Mouse (Mus musculus): ENCODE measurements at regions not wholly inside any gene's neighbourhood (a gene's known extent, or its start where the extent isn't known, plus 50 kb on each side); places are given as distances from the start of the nearest gene placed in this dataset.

DNA sequence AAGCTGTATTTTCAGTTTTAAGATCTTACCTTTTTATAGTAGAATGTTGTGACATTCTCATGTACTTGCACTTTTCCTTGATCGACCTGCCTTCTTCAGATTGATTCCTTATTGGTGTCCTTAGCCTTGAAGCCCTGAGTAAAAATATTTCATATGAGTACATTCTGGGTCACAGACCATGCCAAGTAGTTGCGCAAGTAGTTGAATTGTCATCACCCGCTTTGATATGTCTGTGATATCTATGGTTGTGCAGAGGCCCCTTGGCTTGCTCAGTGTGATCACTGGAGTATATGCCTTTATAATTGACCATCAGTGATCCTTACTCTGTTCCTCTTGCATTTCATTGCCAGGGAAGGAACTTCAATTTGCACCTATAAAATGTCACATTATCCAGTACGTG lies 131.1 kb upstream of the Reg3g start:
- WGBS: 92% methylated on average over 4 of the region's 4 CpGs
- Histone ChIP-seq H3K4me1 (ENCODE audit: control insufficient read depth, insufficient read depth, low read length) (no peaks in the 10 kb centered on the region), H3K27ac (replicated peaks; ENCODE audit: low read depth, low read length) (no peak overlapping the region), H3K4me2 (ENCODE audit: low read depth, low read length) (no peak overlapping the region), H3K4me3 (ENCODE audit: low read depth, low read length) (no peak overlapping the region), H3K9ac (ENCODE audit: low read depth, low read length) (no peak overlapping the region), H3K9me3 (ENCODE audit: control insufficient read depth, low read length) (no peaks in the 10 kb centered on the region), H3K27me3 (replicated peaks; ENCODE audit: control insufficient read depth, insufficient read depth, low read length) (no peaks in the 10 kb centered on the region), H3K36me3 (ENCODE audit: control insufficient read depth, insufficient read depth, low read length) (no peaks in the 10 kb centered on the region)
- ATAC-seq (ENCODE audit: low read depth) (no peak), DNase-seq (ENCODE audit: low spot score) (no peak)

- ATAC-seq (ENCODE audit: low read depth): no peak
- 88% methylated on average over 4 of the region's 4 CpGs for WGBS
- Histone ChIP-seq H3K4me3 (ENCODE audit: low read depth, low read length) (no peak overlapping the region), H3K4me1 (ENCODE audit: control insufficient read depth, insufficient read depth, low read length) (no peaks in the 10 kb centered on the region), H3K4me2 (ENCODE audit: low read depth, low read length) (no peak overlapping the region), H3K36me3 (ENCODE audit: control insufficient read depth, insufficient read depth, low read length) (no peaks in the 10 kb centered on the region), H3K27ac (replicated peaks; ENCODE audit: low read depth, low read length) (no peak overlapping the region), H3K27me3 (replicated peaks; ENCODE audit: control insufficient read depth, insufficient read depth, low read length) (no peaks in the 10 kb centered on the region), H3K9me3 (ENCODE audit: control insufficient read depth, low read length) (no peaks in the 10 kb centered on the region), H3K9ac (ENCODE audit: low read depth, low read length) (no peak overlapping the region)
- no peak for DNase-seq (ENCODE audit: low spot score)
Observed at GRCm38 (mm10) chr6:78570000-78570597, 101.4 kb upstream of the Reg3g start.

DNA sequence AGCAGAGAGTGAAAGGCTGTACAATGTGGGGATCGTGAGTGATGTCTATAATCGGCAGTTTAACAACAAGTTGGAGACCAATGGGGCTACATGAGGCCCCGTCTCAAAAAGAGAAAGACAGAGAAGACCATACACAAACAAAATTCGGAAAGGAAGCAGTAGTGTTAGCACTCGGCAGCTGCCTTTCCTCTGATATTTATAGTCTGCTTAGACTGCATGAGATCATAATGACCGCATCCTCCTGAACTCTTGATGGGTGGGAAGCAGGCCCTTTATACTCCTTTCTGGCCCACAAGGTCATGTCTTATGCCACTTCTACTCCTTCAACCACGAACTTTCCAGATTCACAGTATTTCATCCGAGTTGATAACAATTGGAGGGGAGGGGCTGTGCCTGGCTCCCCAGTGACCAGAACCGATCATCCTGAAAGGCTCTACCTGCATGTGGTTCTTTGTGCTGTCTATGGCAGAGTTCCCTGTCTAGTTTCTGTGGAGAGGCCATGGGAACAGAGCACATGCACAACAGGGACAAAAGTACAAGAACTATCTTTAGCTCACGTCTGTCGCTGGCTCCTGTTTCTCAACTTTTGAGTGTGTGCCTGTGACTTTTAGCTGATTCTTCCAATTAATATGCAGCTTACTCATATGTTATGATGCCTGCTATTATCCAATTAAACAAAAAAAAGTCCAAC lies 84.5 kb upstream of the Reg3g start:
- Histone ChIP-seq H3K27ac (replicated peaks; ENCODE audit: low read depth, low read length) (no peak overlapping the region), H3K36me3 (ENCODE audit: control insufficient read depth, insufficient read depth, low read length) (no peaks in the 10 kb centered on the region), H3K4me1 (ENCODE audit: control insufficient read depth, insufficient read depth, low read length) (no peaks in the 10 kb centered on the region), H3K9me3 (ENCODE audit: control insufficient read depth, low read length) (no peaks in the 10 kb centered on the region), H3K4me2 (ENCODE audit: low read depth, low read length) (no peak overlapping the region), H3K9ac (ENCODE audit: low read depth, low read length) (no peak overlapping the region), H3K27me3 (replicated peaks; ENCODE audit: control insufficient read depth, insufficient read depth, low read length) (no peaks in the 10 kb centered on the region), H3K4me3 (ENCODE audit: low read depth, low read length) (no peak overlapping the region)
- ATAC-seq (ENCODE audit: low read depth) (no peak), DNase-seq (ENCODE audit: low spot score) (no peak)
- 58% methylated on average over 11 of the region's 11 CpGs for WGBS

DNA sequence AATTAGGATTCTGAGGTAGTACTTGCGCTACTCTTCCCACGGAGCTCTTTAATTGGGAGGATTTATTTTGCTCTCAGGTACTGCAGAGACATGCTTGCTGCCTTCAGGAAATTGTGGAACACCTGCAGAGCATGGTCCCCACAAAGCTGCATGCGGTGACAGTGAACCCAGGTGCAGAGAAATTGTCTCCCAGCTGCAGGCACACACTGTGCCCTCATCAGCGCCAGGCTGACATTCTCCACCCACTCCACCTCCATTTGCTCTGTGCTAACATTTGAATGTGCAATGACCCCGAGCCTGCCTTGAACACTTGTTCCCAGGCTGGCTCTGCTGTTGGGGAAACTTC lies 83.7 kb upstream of the Reg3g start:
- H3K9ac ChIP-seq (ENCODE audit: low read depth, low read length): no peak overlapping the region
- no peak overlapping the region for H3K4me3 ChIP-seq (ENCODE audit: low read depth, low read length)
- ATAC-seq (ENCODE audit: low read depth) (no peak), DNase-seq (ENCODE audit: low spot score) (no peak)
- no peaks in the 10 kb centered on the region for H3K27me3 ChIP-seq (replicated peaks; ENCODE audit: control insufficient read depth, insufficient read depth, low read length)
- no peaks in the 10 kb centered on the region for H3K9me3 ChIP-seq (ENCODE audit: control insufficient read depth, low read length)
- H3K36me3 ChIP-seq (ENCODE audit: control insufficient read depth, insufficient read depth, low read length): no peaks in the 10 kb centered on the region
- no peak overlapping the region for H3K4me2 ChIP-seq (ENCODE audit: low read depth, low read length)
- 52% methylated on average over 5 of the region's 5 CpGs for WGBS
- H3K4me1 ChIP-seq (ENCODE audit: control insufficient read depth, insufficient read depth, low read length): no peaks in the 10 kb centered on the region
- no peak overlapping the region for H3K27ac ChIP-seq (replicated peaks; ENCODE audit: low read depth, low read length)

DNA sequence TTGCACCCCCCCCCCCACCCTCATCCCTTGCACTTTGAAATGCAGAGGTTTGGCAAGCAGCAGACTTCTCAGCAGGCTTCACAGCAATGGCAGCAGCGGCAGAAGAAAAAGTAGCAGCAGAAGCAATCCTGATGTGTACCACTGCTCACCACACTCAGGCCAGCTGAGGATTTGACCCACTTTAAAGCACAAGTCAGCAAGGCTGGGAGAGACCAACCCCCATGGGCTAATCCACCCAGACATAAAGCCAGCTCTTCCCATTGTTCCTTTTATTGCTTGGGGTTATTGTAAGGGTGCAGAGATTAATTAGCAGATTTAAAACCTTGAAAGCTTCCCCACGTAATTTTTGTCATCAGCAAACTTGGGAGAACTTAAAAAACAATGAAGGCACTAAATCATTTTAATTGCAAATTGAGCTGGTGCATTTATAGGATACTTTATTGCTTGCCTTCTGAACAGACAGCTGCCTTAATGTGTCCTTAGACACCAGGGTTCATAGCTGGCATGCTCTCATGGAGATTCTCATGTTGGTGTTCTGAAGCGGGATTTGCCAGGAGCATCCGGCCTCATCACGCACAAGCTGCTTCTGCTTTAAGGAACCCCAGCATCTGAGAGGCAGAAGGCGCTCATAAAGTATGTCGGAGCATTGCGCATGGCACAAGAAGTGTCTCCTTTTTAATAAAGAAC lies 83.1 kb upstream of the Reg3g start:
- H3K9ac ChIP-seq (ENCODE audit: low read depth, low read length): no peak overlapping the region
- no peak for DNase-seq (ENCODE audit: low spot score)
- no peak overlapping the region for H3K4me3 ChIP-seq (ENCODE audit: low read depth, low read length)
- 65% methylated on average over 8 of the region's 8 CpGs for WGBS
- H3K36me3 ChIP-seq (ENCODE audit: control insufficient read depth, insufficient read depth, low read length): no peaks in the 10 kb centered on the region
- H3K9me3 ChIP-seq (ENCODE audit: control insufficient read depth, low read length): no peaks in the 10 kb centered on the region
- no peak overlapping the region for H3K4me2 ChIP-seq (ENCODE audit: low read depth, low read length)
- H3K27me3 ChIP-seq (replicated peaks; ENCODE audit: control insufficient read depth, insufficient read depth, low read length): no peaks in the 10 kb centered on the region
- H3K4me1 ChIP-seq (ENCODE audit: control insufficient read depth, insufficient read depth, low read length): no peaks in the 10 kb centered on the region
- ATAC-seq (ENCODE audit: low read depth): no peak
- no peak overlapping the region for H3K27ac ChIP-seq (replicated peaks; ENCODE audit: low read depth, low read length)

GRCm38 (mm10) chr6:78548476-78548875 lies 79.8 kb upstream of the Reg3g start:
- H3K4me1 ChIP-seq (ENCODE audit: control insufficient read depth, insufficient read depth, low read length): no peaks in the 10 kb centered on the region
- no peaks in the 10 kb centered on the region for H3K9me3 ChIP-seq (ENCODE audit: control insufficient read depth, low read length)
- no peak overlapping the region for H3K27ac ChIP-seq (replicated peaks; ENCODE audit: low read depth, low read length)
- no peak for DNase-seq (ENCODE audit: low spot score)
- WGBS: 74% methylated on average over 4 of the region's 4 CpGs
- H3K4me3 ChIP-seq (ENCODE audit: low read depth, low read length): no peak overlapping the region
- H3K36me3 ChIP-seq (ENCODE audit: control insufficient read depth, insufficient read depth, low read length): no peaks in the 10 kb centered on the region
- H3K4me2 ChIP-seq (ENCODE audit: low read depth, low read length): no peak overlapping the region
- H3K9ac ChIP-seq (ENCODE audit: low read depth, low read length): no peak overlapping the region
- no peak for ATAC-seq (ENCODE audit: low read depth)
- H3K27me3 ChIP-seq (replicated peaks; ENCODE audit: control insufficient read depth, insufficient read depth, low read length): no peaks in the 10 kb centered on the region

DNA sequence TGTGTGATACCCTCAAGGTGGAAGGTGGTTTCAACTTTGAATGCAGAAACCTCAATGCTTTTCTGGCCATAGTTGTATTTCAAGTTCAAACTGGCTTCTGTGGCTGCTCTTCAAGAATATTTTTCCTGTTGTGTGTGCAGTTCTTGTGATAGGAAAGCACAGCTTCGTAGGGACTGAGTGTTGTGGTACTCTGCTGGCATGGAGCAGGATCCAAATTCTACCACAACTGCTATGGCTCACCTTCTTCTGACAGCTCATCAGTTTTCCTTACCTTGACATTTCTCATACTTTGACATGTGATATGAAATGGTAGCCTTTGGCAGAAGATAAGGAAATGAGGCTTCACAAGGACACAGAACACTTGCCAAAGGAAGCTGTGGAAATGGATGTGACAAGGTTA lies 79.0 kb upstream of the Reg3g start:
- Histone ChIP-seq H3K4me2 (ENCODE audit: low read depth, low read length) (no peak overlapping the region), H3K9ac (ENCODE audit: low read depth, low read length) (no peak overlapping the region), H3K4me3 (ENCODE audit: low read depth, low read length) (no peak overlapping the region), H3K27ac (replicated peaks; ENCODE audit: low read depth, low read length) (no peak overlapping the region), H3K27me3 (replicated peaks; ENCODE audit: control insufficient read depth, insufficient read depth, low read length) (no peaks in the 10 kb centered on the region), H3K36me3 (ENCODE audit: control insufficient read depth, insufficient read depth, low read length) (no peaks in the 10 kb centered on the region), H3K9me3 (ENCODE audit: control insufficient read depth, low read length) (no peaks in the 10 kb centered on the region), H3K4me1 (ENCODE audit: control insufficient read depth, insufficient read depth, low read length) (no peaks in the 10 kb centered on the region)
- no peak for DNase-seq (ENCODE audit: low spot score)
- WGBS: 91% methylated on average over 1 of the region's 1 CpGs
- ATAC-seq (ENCODE audit: low read depth): no peak

- Histone ChIP-seq H3K27me3 (replicated peaks; ENCODE audit: control insufficient read depth, insufficient read depth, low read length) (no peaks in the 10 kb centered on the region), H3K4me3 (ENCODE audit: low read depth, low read length) (no peak overlapping the region), H3K27ac (replicated peaks; ENCODE audit: low read depth, low read length) (no peak overlapping the region), H3K9ac (ENCODE audit: low read depth, low read length) (no peak overlapping the region), H3K4me2 (ENCODE audit: low read depth, low read length) (no peak overlapping the region), H3K4me1 (ENCODE audit: control insufficient read depth, insufficient read depth, low read length) (no peaks in the 10 kb centered on the region), H3K9me3 (ENCODE audit: control insufficient read depth, low read length) (no peaks in the 10 kb centered on the region), H3K36me3 (ENCODE audit: control insufficient read depth, insufficient read depth, low read length) (no peaks in the 10 kb centered on the region)
- ATAC-seq (ENCODE audit: low read depth): no peak
- peak; percentile 79 for DNase-seq (ENCODE audit: low spot score)
- WGBS: 25% methylated on average over 2 of the region's 2 CpGs
Observed at GRCm38 (mm10) chr6:78544238-78544637, 75.6 kb upstream of the Reg3g start.

GRCm38 (mm10) chr6:78537476-78537875 lies 68.8 kb upstream of the Reg3g start:
- DNase-seq (ENCODE audit: low spot score) (no peak), ATAC-seq (ENCODE audit: low read depth) (no peak)
- Histone ChIP-seq H3K27me3 (replicated peaks; ENCODE audit: control insufficient read depth, insufficient read depth, low read length) (no peaks in the 10 kb centered on the region), H3K4me2 (ENCODE audit: low read depth, low read length) (no peak overlapping the region), H3K9ac (ENCODE audit: low read depth, low read length) (no peak overlapping the region), H3K9me3 (ENCODE audit: control insufficient read depth, low read length) (no peaks in the 10 kb centered on the region), H3K36me3 (ENCODE audit: control insufficient read depth, insufficient read depth, low read length) (no peaks in the 10 kb centered on the region), H3K4me3 (ENCODE audit: low read depth, low read length) (no peak overlapping the region), H3K4me1 (ENCODE audit: control insufficient read depth, insufficient read depth, low read length) (no peaks in the 10 kb centered on the region), H3K27ac (replicated peaks; ENCODE audit: low read depth, low read length) (no peak overlapping the region)
- 76% methylated on average over 1 of the region's 1 CpGs for WGBS

Data from embryonic facial prominence, embryonic 14.5 days (tissue).